Mouse (Mus musculus): ENCODE data around the gene Fbln1.

DNA sequence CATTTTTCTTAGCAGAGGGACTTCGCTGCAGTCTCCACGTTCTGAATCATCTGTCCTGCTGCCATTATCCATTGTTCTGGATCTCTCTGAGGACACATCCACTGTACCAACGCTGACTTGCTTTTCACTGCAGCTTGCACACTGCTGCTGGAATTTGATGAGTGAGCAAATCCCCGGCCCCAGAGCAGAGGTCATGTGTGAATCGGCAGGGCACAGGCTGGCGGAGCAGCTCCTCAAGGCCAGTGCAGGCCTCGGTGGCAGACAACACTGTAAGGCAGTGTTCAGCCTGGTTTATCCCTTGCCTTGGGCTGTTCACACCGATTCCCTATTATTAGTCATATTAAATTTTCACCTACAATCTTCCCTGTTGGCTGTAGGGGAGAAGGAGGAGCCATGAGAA, 89.8 kb downstream of the Fbln1 start:
- TF ChIP-seq CTCF (IDR thresholded peaks at IDR 0.05; ENCODE audit: borderline replicate concordance, insufficient read depth, low read depth, low read length) (no peak), POLR2A (IDR thresholded peaks at IDR 0.05; ENCODE audit: borderline replicate concordance, insufficient read depth, low read length) (no peak)
